Comparison of ENCODE assay signal across 8 mouse cellular contexts in the genomic region with DNA sequence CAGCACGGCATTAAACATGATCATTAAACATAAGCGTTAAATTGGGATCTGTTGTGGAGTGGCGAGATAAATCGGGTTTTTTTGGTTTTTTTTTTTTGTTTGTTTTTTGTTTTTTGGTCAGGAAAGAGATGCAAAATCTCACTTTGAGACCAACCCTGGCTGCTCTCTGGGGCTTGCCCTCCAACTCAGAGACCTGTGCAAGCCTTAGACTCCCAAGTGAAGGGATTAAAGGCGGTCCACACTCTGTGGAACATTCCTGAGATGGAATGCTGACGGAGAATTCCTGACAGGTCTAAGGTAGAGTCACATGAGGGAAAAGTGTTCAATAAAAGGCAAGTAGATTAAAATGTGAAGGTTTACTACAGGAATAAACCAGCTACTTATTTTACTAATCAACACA. TPM values are rescaled to one million over a fixed set of nuclear protein-coding genes. Genes with fewer than 3 reads are reported as not detected.
DNase-seq lines count a peak whose midpoint lies in the region; ATAC-seq lines count a peak whose summit lies in the region.

No protein-coding gene starts in this region.

- H3K4me2 ChIP-seq in lung, embryonic 16.5 days (ENCODE audit: low read depth, low read length) = peak overlapping the region; percentile 58
- peak overlapping the region; percentile 66 for H3K4me2 ChIP-seq in forebrain, embryonic 12.5 days
- peak overlapping the region; percentile 51 for H3K4me2 ChIP-seq in neural tube, embryonic 14.5 days (ENCODE audit: low read depth, low read length)

- H3K9ac ChIP-seq in lung, embryonic 16.5 days (ENCODE audit: low read length) = peak overlapping the region; percentile 94
- H3K9ac ChIP-seq in forebrain, embryonic 12.5 days = peak overlapping the region; percentile 85; the same call in 1 of the 2 replicates
- peak overlapping the region; percentile 86 for H3K9ac ChIP-seq in neural tube, embryonic 14.5 days (replicated peaks; ENCODE audit: low read depth, low read length)

- DNase-seq in lung, postnatal 36 days = no peak
- DNase-seq in kidney, postnatal 25 days = peak; percentile 28 to 53
- DNase-seq in cerebellum, postnatal 4 days (ENCODE audit: low spot score in 2 of 2) = no peak
- DNase-seq in left cerebral cortex, adult 11 months (ENCODE audit: low spot score) = no peak

- H3K4me1 ChIP-seq in lung, embryonic 16.5 days (replicated peaks; ENCODE audit: control insufficient read depth, insufficient read depth, low read length) = peaks cover 13% of the 10 kb centered on the region
- H3K4me1 ChIP-seq in forebrain, embryonic 12.5 days = peaks cover 12% of the 10 kb centered on the region
- peaks cover 13% of the 10 kb centered on the region for H3K4me1 ChIP-seq in neural tube, embryonic 14.5 days (ENCODE audit: control insufficient read depth, insufficient read depth, low read length)

- 5% methylated on average over 6 of the region's 6 CpGs for WGBS in lung, embryonic 16.5 days
- 2% methylated on average over 6 of the region's 6 CpGs for WGBS in forebrain, embryonic 12.5 days
- whole genome bisulfite sequencing in neural tube, embryonic 14.5 days = 6% methylated on average over 6 of the region's 6 CpGs

- ATAC-seq in lung, embryonic 16.5 days (ENCODE audit: low read depth) = no peak
- no peak for ATAC-seq in forebrain, embryonic 12.5 days (ENCODE audit: low FRiP score)
- ATAC-seq in neural tube, embryonic 14.5 days (ENCODE audit: low read depth) = no peak
- no peak for ATAC-seq in granulocyte monocyte progenitor cell, adult 5-6 weeks (replicated peaks; ENCODE audit: poor library complexity, severe bottlenecking)

- H3K27me3 ChIP-seq in lung, embryonic 16.5 days (ENCODE audit: control insufficient read depth, insufficient read depth, low read depth, low read length) = no peaks in the 10 kb centered on the region
- H3K27me3 ChIP-seq in forebrain, embryonic 12.5 days = no peaks in the 10 kb centered on the region
- H3K27me3 ChIP-seq in neural tube, embryonic 14.5 days (ENCODE audit: control insufficient read depth, insufficient read depth, low read length) = no peaks in the 10 kb centered on the region

- H3K27ac ChIP-seq in lung, embryonic 16.5 days (ENCODE audit: low read length) = peak overlapping the region; percentile 92; the same call in 1 of the 2 replicates
- H3K27ac ChIP-seq in forebrain, embryonic 12.5 days = peak overlapping the region; percentile 83; the same call in 1 of the 2 replicates
- peak overlapping the region; percentile 85 for H3K27ac ChIP-seq in neural tube, embryonic 14.5 days (ENCODE audit: low read depth, low read length)

- peak overlapping the region; percentile 95 for H3K4me3 ChIP-seq in lung, embryonic 16.5 days (ENCODE audit: low read length)
- peak overlapping the region; percentile 88 for H3K4me3 ChIP-seq in forebrain, embryonic 12.5 days (replicated peaks)
- peak overlapping the region; percentile 80 for H3K4me3 ChIP-seq in neural tube, embryonic 14.5 days (ENCODE audit: low read depth, low read length)

- no peaks in the 10 kb centered on the region for H3K36me3 ChIP-seq in lung, embryonic 16.5 days (ENCODE audit: control insufficient read depth, insufficient read depth, low read length)
- H3K36me3 ChIP-seq in forebrain, embryonic 12.5 days (replicated peaks) = no peaks in the 10 kb centered on the region; the same call in 1 of the 2 replicates
- no peaks in the 10 kb centered on the region for H3K36me3 ChIP-seq in neural tube, embryonic 14.5 days (ENCODE audit: control insufficient read depth, insufficient read depth, low read length)

- H3K9me3 ChIP-seq in lung, embryonic 16.5 days (ENCODE audit: control insufficient read depth, low read length) = no peaks in the 10 kb centered on the region
- no peaks in the 10 kb centered on the region for H3K9me3 ChIP-seq in forebrain, embryonic 12.5 days
- no peaks in the 10 kb centered on the region for H3K9me3 ChIP-seq in neural tube, embryonic 14.5 days (ENCODE audit: control insufficient read depth, low read length)

RNA-seq across cellular contexts. Expression of a gene that starts 0.5 kb away (rescaled TPM):
- polyA plus RNA-seq in lung, embryonic 16.5 days (2015; fragmentation: Nextera tagmentation; extraction: Ambion mirVana) = 71.1 and 79.3 TPM in 2 replicates
- 79.5 and 83.5 TPM in 2 replicates for polyA plus RNA-seq in forebrain, embryonic 12.5 days (2016; fragmentation: Nextera tagmentation; extraction: Ambion mirVana)
- polyA plus RNA-seq in neural tube, embryonic 14.5 days (2014; fragmentation: Nextera tagmentation; extraction: Ambion mirVana) = 120 and 127 TPM in 2 replicates
- 49.8 and 53.9 TPM in 2 replicates for total RNA-seq in granulocyte monocyte progenitor cell, adult 5-6 weeks (2014; fragmentation: Nextera tagmentation)
- total RNA-seq in granulocyte monocyte progenitor cell, adult 5-6 weeks (2017) = 57.5 and 69.2 TPM in 2 replicates

Comparison
In these comparisons a context has a peak if more than half of its experiments do, and no peak if none do; other contexts are left out.
1. DNase-seq: peak in kidney, postnatal 25 days (2 of 2); none in lung, postnatal 36 days (single experiment), cerebellum, postnatal 4 days (0 of 2) and left cerebral cortex, adult 11 months (single experiment).
2. Peak in every context shown above with its lines, with median percentiles within 50 percentile points of each other: H3K27ac ChIP-seq, H3K4me2 ChIP-seq, H3K4me3 ChIP-seq and H3K9ac ChIP-seq.